Comparison of ENCODE assay signal across 14 mouse cellular contexts in genomic region chr8:46390431-46390830, GRCm38 (mm10).
DNase-seq lines count a peak whose midpoint lies in the region; ATAC-seq lines count a peak whose summit lies in the region.
"Had no signal": no experiment of that assay in that cellular context is flagged by ENCODE, and none has a peak within 500 bp of the region (broad histone marks: within the 10 kb centered on the region; RNA-seq: fewer than 3 reads in every experiment).

No protein-coding gene starts in this region.

- no peak overlapping the region for H3K9ac ChIP-seq in heart, embryonic 12.5 days
- H3K9ac ChIP-seq: heart, embryonic 15.5 days; hindbrain, embryonic 15.5 days; neural tube, embryonic 12.5 days had no signal

- H3K4me3 ChIP-seq in heart, embryonic 12.5 days = no peak overlapping the region
- H3K4me3 ChIP-seq: heart, embryonic 15.5 days; hindbrain, embryonic 15.5 days; neural tube, embryonic 12.5 days had no signal

- H3K27ac ChIP-seq in heart, embryonic 12.5 days (ENCODE audit: poor library complexity, severe bottlenecking) = no peak overlapping the region
- H3K27ac ChIP-seq: heart, embryonic 15.5 days; hindbrain, embryonic 15.5 days; neural tube, embryonic 12.5 days had no signal

- H3K4me1 ChIP-seq in heart, embryonic 12.5 days (replicated peaks) = no peaks in the 10 kb centered on the region
- H3K4me1 ChIP-seq: heart, embryonic 15.5 days; hindbrain, embryonic 15.5 days; neural tube, embryonic 12.5 days had no signal

- WGBS in heart, embryonic 12.5 days = 73% methylated on average over 6 of the region's 6 CpGs

- H3K4me2 ChIP-seq in heart, embryonic 12.5 days = no peak overlapping the region
- H3K4me2 ChIP-seq: heart, embryonic 15.5 days; hindbrain, embryonic 15.5 days; neural tube, embryonic 12.5 days had no signal

- H3K9me3 ChIP-seq in heart, embryonic 12.5 days (replicated peaks) = no peaks in the 10 kb centered on the region
- H3K9me3 ChIP-seq: heart, embryonic 15.5 days; hindbrain, embryonic 15.5 days; neural tube, embryonic 12.5 days had no signal

- H3K36me3 ChIP-seq in heart, embryonic 12.5 days = no peaks in the 10 kb centered on the region
- H3K36me3 ChIP-seq: heart, embryonic 15.5 days; hindbrain, embryonic 15.5 days; neural tube, embryonic 12.5 days had no signal

- peak; percentile 88 for DNase-seq in heart, adult 11 months
- DNase-seq in right cerebral cortex, adult 18-20 months = peak; percentile 30
- no peak for DNase-seq in right cerebral cortex, postnatal 36 days (ENCODE audit: low spot score in 2 of 2)
- peak; percentile 43 to 48 for DNase-seq in adrenal gland, postnatal 4 days (ENCODE audit: low spot score in 2 of 2)
- no peak for DNase-seq in retina, postnatal 1 day
- no peak for DNase-seq in left cerebral cortex, postnatal 4 days
- DNase-seq: layer of hippocampus, adult 9-11 months; midbrain, embryonic 14.5 days; right cerebral cortex, postnatal 4 days had no signal

- intact Hi-C loops in left cerebral cortex, postnatal 4 days (cut with DNase I) = no loop called here

- H3K27me3 ChIP-seq in heart, embryonic 12.5 days (replicated peaks) = no peaks in the 10 kb centered on the region
- H3K27me3 ChIP-seq: CH12.LX; heart, embryonic 15.5 days; hindbrain, embryonic 15.5 days; neural tube, embryonic 12.5 days had no signal

- ATAC-seq in heart, embryonic 12.5 days (ENCODE audit: insufficient number of reproducible peaks, low FRiP score) = no peak

Comparison
In these comparisons a context has a peak if more than half of its experiments do, and no peak if none do; other contexts are left out.
1. DNase-seq: peak in heart, adult 11 months (single experiment), right cerebral cortex, adult 18-20 months (single experiment) and adrenal gland, postnatal 4 days (2 of 2); none in right cerebral cortex, postnatal 36 days (0 of 2), retina, postnatal 1 day (single experiment) and left cerebral cortex, postnatal 4 days (single experiment).